Mouse (Mus musculus) stomach, postnatal 0 days (tissue): ENCODE measurements at regions not wholly inside any gene's neighbourhood (a gene's known extent, or its start where the extent isn't known, plus 50 kb on each side); places are given as distances from the start of the nearest gene placed in this dataset.

Experiments
- ATAC-seq: fragments of 200-750 bp; cut with Nextera tagmentation; 2 replicates; pipeline ENCODE4 v1.8.0; 2017; ENCODE audit not compliant: low FRiP score, low TSS enrichment
- DNase-seq: peaks from one replicate; pipeline ENCODE4 v3.0.0-alpha.2; 2016; ENCODE audit warnings: low spot score
- H3K27ac ChIP-seq: fragments of 300-500 bp; sonication (generic); replicated peaks from 2 replicates; pipeline ENCODE4 v1.5.1; 2014; ENCODE audit warnings: mild to moderate bottlenecking, control low read depth
- H3K27me3 ChIP-seq: fragments of 300-500 bp; sonication (generic); 2 replicates; pipeline ENCODE4 v1.6.1; 2014; ENCODE audit warnings: low read length; ENCODE audit not compliant: control insufficient read depth, insufficient read depth
- H3K36me3 ChIP-seq: fragments of 300-500 bp; sonication (generic); 2 replicates; pipeline ENCODE4 v1.6.1; 2014; ENCODE audit warnings: low read length, mixed read lengths; ENCODE audit not compliant: control insufficient read depth, insufficient read depth
- H3K4me1 ChIP-seq: fragments of 300-500 bp; sonication (generic); replicated peaks from 2 replicates; pipeline ENCODE4 v1.6.1; 2014; ENCODE audit warnings: antibody characterized with exemption; ENCODE audit not compliant: control insufficient read depth, insufficient read depth
- H3K4me2 ChIP-seq: fragments of 300-500 bp; sonication (generic); replicated peaks from 2 replicates; pipeline ENCODE4 v1.6.1; 2014; ENCODE audit warnings: low read depth, mild to moderate bottlenecking, control low read depth, moderate library complexity
- H3K4me3 ChIP-seq: fragments of 300-500 bp; sonication (generic); 2 replicates; pipeline ENCODE4 v1.5.1; 2014; ENCODE audit warnings: low read depth, low read length, control low read depth
- H3K9ac ChIP-seq: fragments of 300-500 bp; sonication (generic); 2 replicates; pipeline ENCODE4 v1.6.1; 2014; ENCODE audit warnings: mild to moderate bottlenecking, low read length, control low read depth, mixed read lengths
- H3K9me3 ChIP-seq: fragments of 300-500 bp; sonication (generic); 2 replicates; pipeline ENCODE4 v1.6.1; 2016; ENCODE audit warnings: low read length; ENCODE audit not compliant: control insufficient read depth
- CTCF ChIP-seq: IDR thresholded peaks from 2 replicates; pipeline ENCODE4 v1.5.1; 2016; ENCODE audit warnings: antibody characterized with exemption, low read depth, mild to moderate bottlenecking, moderate library complexity
- EP300 ChIP-seq: optimal IDR thresholded peaks from 2 replicates; pipeline ENCODE3; 2016; ENCODE audit warnings: antibody characterized with exemption
- WGBS: fragments of 180-500 bp; shearing (Covaris S2); extraction: QIAGEN DNeasy Blood & Tissue Kit; methylation state at CpG from one replicate; pipeline ENCODE4 v1.1.7; 2014; 5-methylcytosine and 5-hydroxymethylcytosine counted together

DNA sequence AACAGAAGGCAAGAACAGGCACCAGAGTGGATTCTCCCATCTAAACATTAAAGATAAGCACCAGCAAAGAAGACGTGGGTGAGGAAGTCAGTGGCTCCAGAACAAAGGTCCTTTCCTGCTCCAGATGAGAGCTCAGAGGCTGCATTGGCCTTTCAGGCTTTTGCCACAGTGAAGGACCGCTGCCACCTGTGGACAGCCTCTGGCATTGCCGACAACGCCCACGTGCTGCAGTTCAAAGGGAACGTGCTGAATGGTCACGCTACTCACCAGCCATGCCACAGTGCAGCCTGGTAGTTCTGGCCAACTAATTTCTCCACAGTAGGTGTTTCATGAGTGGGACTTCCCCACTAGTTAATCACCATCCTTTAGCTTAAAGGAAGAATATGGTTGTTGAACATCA lies 365.1 kb downstream of the Dmrt2 start:
- 14% methylated on average over 7 of the region's 7 CpGs for WGBS
- Histone ChIP-seq H3K9ac (no peak overlapping the region), H3K27me3 (no peaks in the 10 kb centered on the region), H3K4me1 (no peaks in the 10 kb centered on the region), H3K4me3 (no peak overlapping the region), H3K9me3 (no peaks in the 10 kb centered on the region), H3K27ac (no peak overlapping the region), H3K36me3 (no peaks in the 10 kb centered on the region), H3K4me2 (no peak overlapping the region)
- DNase-seq (peak; percentile 85), ATAC-seq (peak; percentile 84)
- TF ChIP-seq EP300 (no peak), CTCF (peak; percentile 86)

DNA sequence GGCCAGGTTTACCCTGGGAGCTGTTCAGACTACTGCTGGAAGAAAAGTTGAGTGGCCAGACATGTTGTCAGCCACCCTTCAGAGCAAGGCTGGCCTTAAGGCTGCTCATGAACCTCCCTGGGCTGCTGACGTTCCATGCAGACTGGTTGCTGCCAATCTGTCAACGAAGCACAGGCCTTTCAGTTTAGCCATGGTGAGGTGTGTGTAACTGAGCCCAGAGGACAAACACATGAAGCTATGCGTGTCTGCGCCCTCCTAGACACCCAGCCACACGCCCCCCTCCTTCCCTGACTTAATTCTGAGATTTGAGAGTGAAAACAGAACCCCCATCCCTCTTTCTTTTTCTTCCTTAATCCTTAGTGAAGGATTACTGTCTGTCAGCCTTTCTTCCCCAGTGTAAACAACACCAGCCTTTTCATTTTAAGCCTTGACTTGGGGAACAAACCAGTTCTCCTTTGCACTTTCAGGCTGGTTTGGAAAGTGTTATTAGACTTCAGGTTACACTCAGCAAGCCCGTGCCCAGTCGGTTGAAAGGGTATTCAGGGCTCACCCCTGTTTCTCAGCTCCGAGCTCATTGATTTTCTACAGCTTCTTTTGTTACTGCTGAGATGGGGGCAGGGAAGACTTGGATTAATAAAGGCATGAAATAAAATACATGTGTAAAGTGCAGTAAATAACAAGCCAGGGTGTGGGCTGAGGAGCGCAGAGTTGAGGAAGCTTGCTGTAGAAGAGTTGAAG lies 379.4 kb downstream of the Dmrt2 start:
- Histone ChIP-seq H3K4me3 (no peak overlapping the region), H3K4me2 (no peak overlapping the region), H3K4me1 (no peaks in the 10 kb centered on the region), H3K9ac (no peak overlapping the region), H3K27me3 (no peaks in the 10 kb centered on the region), H3K27ac (no peak overlapping the region), H3K36me3 (no peaks in the 10 kb centered on the region), H3K9me3 (no peaks in the 10 kb centered on the region)
- TF ChIP-seq CTCF (no peak), EP300 (no peak)
- DNase-seq (no peak), ATAC-seq (no peak)
- WGBS, result 31% methylated on average over 9 of the region's 9 CpGs

DNA sequence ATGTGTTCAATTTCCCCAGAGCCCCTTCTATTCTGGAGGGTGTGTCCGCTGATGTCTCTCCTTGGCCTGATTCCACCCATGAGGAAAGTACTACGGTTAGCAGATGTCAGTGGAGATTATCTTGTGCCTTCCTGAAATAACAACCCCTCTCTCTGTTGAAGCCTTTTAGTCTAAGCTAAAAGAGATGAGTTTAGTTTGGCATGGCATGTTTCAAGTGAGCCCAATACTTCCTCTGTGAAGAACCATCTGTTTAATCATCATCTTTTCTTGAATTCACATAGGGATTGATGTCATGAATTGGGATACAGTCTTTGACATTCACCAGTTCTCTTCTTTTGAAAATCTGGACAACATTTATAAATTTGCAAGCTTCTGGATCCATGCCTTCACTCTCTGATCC lies 387.5 kb downstream of the Dmrt2 start:
- H3K4me1 ChIP-seq, result no peaks in the 10 kb centered on the region
- no peak overlapping the region for H3K9ac ChIP-seq
- WGBS, result 56% methylated on average over 2 of the region's 2 CpGs
- no peak overlapping the region for H3K4me3 ChIP-seq
- DNase-seq, result no peak
- H3K4me2 ChIP-seq, result no peak overlapping the region
- no peaks in the 10 kb centered on the region for H3K9me3 ChIP-seq
- H3K36me3 ChIP-seq, result no peaks in the 10 kb centered on the region
- no peak for TF ChIP-seq EP300
- H3K27ac ChIP-seq, result no peak overlapping the region
- no peak for ATAC-seq
- no peaks in the 10 kb centered on the region for H3K27me3 ChIP-seq

DNA sequence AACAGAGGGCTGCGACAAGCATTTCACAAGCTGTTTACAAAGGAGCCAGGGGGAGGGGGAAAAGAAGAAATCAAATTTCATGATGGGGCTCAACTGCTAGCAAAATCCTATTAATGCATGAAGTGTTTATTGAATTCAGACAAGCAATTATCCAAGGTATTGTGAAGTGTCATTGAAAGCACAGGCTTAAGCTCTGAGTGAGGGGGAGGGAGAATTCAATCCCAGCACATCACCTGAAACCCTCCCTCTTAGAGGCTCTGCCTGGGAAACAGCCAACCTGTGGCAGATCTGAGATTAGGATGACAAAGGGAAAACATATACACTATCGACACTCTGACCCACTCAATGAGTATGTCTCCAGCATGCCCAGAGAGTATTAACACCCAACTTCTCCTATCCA lies 396.3 kb downstream of the Dmrt2 start:
- no peak for TF ChIP-seq EP300
- no peak for TF ChIP-seq CTCF
- Histone ChIP-seq H3K27ac (no peak overlapping the region), H3K9me3 (no peaks in the 10 kb centered on the region), H3K36me3 (no peaks in the 10 kb centered on the region), H3K27me3 (no peaks in the 10 kb centered on the region), H3K4me2 (no peak overlapping the region), H3K4me3 (no peak overlapping the region), H3K4me1 (no peaks in the 10 kb centered on the region), H3K9ac (no peak overlapping the region)
- 50% methylated on average over 2 of the region's 2 CpGs for WGBS
- no peak for DNase-seq
- ATAC-seq, result no peak

DNA sequence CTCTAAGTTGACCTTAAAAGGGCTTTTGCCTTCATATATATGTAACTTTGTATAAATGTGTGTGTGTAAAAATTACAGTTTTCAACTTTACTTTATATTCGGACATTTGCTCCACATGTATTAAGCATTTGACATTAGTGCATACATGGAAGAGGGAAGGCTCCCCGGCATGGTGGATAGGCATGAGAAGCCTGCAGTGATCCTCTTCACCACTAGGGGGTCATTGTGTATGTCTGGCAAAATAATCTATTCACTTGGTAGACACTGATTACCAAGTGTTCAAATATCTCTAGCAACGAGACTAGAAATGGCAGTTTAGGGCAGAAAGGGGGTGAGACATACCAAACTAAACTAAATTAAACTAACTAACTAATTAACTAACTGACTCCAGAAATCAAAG lies 397.7 kb downstream of the Dmrt2 start:
- WGBS, result 86% methylated on average over 3 of the region's 3 CpGs
- H3K9me3 ChIP-seq, result no peaks in the 10 kb centered on the region
- H3K4me2 ChIP-seq, result no peak overlapping the region
- no peaks in the 10 kb centered on the region for H3K27me3 ChIP-seq
- H3K27ac ChIP-seq, result no peak overlapping the region
- ATAC-seq (no peak), DNase-seq (no peak)
- no peaks in the 10 kb centered on the region for H3K4me1 ChIP-seq
- peak; percentile 46; the same call in 1 of the 2 replicates for TF ChIP-seq CTCF
- no peak for TF ChIP-seq EP300
- no peak overlapping the region for H3K9ac ChIP-seq
- no peak overlapping the region for H3K4me3 ChIP-seq
- no peaks in the 10 kb centered on the region for H3K36me3 ChIP-seq

DNA sequence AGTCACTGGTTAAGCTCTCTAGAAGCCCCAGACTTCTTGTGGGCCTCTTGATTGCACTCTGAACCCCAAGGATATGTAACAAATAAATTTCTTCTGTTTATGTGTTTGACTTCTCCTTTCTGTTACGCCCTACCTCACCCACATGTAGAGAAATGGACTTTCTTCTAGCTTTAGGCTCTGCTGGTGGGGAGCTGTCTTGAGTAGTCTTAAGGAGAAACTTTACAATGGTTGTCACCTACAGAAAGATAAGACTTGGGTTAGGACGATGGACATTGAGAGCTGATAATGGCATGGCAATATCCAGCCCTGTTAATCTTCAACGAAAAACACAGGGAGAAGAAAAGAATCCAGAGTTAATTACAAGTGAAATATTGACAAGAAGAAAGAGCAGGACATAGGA lies 416.1 kb downstream of the Dmrt2 start:
- Histone ChIP-seq H3K9me3 (no peaks in the 10 kb centered on the region), H3K9ac (no peak overlapping the region), H3K4me1 (no peaks in the 10 kb centered on the region), H3K4me3 (no peak overlapping the region), H3K27ac (no peak overlapping the region), H3K36me3 (no peaks in the 10 kb centered on the region), H3K4me2 (no peak overlapping the region), H3K27me3 (no peaks in the 10 kb centered on the region)
- no peak for ATAC-seq
- TF ChIP-seq EP300, result no peak
- TF ChIP-seq CTCF, result no peak
- 74% methylated on average over 3 of the region's 3 CpGs for WGBS
- no peak for DNase-seq
